Mouse (Mus musculus) heart, postnatal 0 days (tissue): ENCODE measurements at regions not wholly inside any gene's neighbourhood (a gene's known extent, or its start where the extent isn't known, plus 50 kb on each side); places are given as distances from the start of the nearest gene placed in this dataset.
A peak's percentile ranks its signal among the peaks of the same experiment; 100 is the strongest.

Source experiments
- CTCF ChIP-seq: IDR thresholded peaks from 2 replicates; pipeline ENCODE4 v1.5.1; 2016; ENCODE audit warnings: antibody characterized with exemption, control low read depth, low read depth
- EP300 ChIP-seq: IDR thresholded peaks from 2 replicates; pipeline ENCODE4 v1.6.1; 2016; ENCODE audit warnings: antibody characterized with exemption, low read depth

DNA sequence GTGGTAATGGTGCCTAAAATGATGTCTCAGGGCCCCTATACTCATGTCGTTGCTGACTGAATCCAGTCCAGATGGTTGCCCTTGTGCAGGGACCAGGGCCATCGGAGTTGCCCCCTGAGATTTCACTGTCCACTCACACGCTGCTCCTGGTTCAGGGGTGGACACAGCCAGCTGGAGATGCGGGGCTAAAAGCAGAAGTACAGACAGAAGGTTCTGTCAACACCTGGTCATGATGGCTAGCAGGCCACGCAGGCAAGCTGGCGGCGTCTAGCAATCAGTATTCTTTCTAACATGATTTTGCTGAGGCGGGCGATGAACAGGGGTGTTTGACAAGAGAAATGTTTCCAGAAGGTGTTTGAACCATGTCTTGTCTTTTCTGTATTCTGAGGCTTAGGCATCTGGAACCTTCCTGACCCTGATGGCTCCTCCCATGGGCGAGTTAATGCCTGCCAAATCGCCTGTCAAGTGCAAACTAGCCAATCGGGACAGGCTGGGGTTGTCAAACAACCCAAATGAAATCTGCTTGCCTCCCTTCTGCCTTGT lies 83.1 kb downstream of the Cxcl12 start:
- TF ChIP-seq CTCF, result no peak
- TF ChIP-seq EP300, result peak; percentile 27; the same call in 1 of the 2 replicates
